Mouse (Mus musculus) frontal cortex, postnatal 10 days (tissue): ENCODE data around the gene Nrd1.

ENCODE experiments used
- DNase-seq, 2 experiments: peaks; one replicate each; pipeline ENCODE4 v3.0.0; 2022; ENCODE audit warnings: low spot score in 2 of 2, mixed read lengths in 1 of 2

Nrd1 gene

DNA sequence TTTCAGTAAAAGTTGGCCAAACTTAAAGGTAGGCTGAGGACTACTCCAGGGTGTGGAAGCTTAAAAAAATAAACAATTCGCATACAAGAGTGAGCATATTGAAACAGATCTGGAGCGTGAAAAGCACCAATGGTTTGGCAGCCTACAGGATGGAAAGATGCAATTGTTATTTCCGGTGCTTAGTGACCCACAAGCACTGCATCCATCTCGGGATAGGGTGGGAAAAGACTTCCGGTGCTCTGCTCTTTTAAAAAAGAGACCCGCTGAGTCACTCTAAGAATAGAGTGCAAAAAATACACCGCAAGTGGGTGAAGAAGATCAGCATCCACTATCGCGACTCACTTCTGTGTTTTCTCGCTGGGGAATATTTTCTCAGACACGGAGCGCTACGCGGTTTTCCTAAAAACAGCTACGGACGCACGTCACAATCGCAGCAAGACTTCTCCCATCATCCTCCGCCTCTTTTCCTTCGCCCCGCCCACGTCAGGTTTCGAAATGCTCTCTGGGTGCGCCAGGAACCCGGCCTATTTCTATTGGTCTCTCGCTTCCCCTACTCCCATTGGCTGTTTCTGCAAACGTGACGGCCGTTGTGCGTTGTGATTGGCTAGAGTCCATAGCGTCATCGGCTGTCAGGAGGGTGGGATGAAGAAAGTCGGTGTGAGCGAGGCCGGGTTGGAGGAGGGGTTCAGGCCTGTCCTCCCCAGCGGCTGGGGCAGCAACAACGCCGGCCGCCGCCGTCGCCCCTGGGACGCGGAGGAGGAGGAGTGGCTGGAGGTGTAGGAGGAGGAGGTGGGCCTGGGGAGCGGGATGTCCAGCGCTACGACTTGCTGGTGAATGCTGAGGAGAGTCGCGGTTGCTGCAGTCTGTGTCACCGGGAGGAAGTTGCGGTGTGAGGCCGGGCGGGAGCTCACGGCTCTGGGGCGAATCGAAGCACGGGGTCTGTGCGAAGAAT, at the start of gene Nrd1:
TSS of gene Nrd1 (plus strand) at position 657 of the 952 bp plus-strand sequence.
- peak; percentile 98 for DNase-seq

GRCm38 (mm10) chr4:108951663-108952062, 48.8 kb upstream of the Nrd1 start:
- DNase-seq, result no peak

- DNase-seq, result no peak
These were observed 40.8 kb upstream of the Nrd1 start for GRCm38 (mm10) chr4:108959696-108960095.

GRCm38 (mm10) chr4:108960619-108961460, 39.6 kb upstream of the Nrd1 start:
- no peak for DNase-seq

- no peak for DNase-seq
These were observed 37.4 kb upstream of the Nrd1 start for GRCm38 (mm10) chr4:108963017-108963416.

- no peak for DNase-seq
These were observed 30.9 kb upstream of the Nrd1 start for GRCm38 (mm10) chr4:108969517-108969916.

GRCm38 (mm10) chr4:108971054-108971453, 29.4 kb upstream of the Nrd1 start:
- DNase-seq, result no peak

DNA sequence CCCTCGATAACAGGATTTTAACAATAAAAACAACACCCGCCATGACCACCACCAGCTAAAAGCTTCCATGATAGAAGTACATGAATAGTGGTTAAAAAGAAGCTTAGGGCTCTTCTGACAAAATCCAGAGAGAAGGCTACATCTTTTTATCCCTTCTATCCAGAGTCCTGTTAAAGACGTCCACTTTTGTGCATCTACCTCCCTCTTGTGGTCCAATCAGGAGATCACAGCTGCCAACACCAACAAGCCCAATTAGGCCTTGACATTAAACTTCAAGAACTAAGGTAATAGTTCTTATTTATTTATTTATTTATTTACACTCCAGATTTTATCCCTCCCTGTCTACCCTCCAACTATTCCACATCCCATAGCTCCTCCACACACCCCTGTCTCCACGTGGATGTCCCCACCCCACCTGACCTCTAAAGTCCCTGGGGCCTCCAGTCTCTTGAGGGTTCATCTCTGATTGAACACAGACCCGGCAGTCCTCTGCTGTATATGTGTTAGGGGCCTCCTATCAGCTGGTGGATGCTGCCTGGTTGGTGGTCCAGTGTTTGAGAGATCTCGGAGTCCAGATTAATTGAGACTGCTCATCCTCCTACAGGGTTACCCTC, 23.9 kb upstream of the Nrd1 start:
- DNase-seq, result peak in 1 of 2 experiments; percentile 55

DNA sequence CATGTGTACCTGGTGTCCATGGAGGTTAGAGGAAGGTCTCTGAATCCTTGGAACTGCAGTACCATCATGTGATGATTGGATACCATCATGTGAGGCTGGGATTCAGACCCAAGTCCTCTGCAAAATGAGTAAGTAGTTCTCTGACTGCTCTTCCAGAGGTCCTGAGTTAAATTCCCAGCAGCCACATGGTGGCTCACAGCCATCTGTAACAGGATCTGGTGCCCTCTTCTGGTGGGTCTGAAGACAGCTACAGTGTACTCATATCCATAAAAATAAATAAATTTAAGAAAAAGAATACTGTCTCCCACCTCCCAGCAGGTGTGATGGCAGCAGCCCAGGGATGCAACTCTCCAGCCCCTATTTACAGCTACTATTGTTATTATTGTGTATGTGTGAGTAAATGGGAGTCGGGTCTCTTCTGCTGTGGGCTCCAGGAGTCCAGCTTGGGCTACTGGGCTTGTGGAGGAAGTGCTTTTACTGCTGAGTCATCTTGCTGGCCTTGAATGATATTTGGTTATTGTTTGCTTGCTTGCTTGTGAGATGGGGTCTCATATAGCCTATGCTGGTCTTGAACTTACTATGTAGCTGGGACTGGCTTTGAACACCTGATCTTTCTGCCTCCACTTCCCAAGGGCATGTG, 13.5 kb upstream of the Nrd1 start:
- DNase-seq, result no peak

- DNase-seq, result no peak
These were observed 13.0 kb upstream of the Nrd1 start for GRCm38 (mm10) chr4:108987473-108987842.

DNA sequence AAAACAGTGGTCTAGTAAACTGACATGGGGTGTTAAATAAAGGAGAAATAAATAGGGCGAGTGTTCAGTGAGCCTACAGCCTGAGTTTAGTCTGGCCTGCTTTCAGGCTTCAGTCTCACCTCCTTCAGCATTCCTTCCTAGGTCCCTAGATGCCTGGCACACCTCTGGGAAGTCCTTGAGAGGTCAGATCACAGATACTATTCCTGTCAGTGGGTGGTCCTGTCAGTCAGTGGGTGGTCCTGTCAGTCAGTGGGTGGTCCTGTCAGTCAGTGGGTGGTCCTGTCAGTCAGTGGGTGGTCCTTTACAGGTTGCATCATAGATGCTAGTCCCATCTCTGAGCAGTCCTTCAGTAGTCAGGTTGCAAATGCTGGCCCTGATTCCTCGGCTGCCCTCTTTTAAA, 11.0 kb upstream of the Nrd1 start:
- no peak for DNase-seq

DNA sequence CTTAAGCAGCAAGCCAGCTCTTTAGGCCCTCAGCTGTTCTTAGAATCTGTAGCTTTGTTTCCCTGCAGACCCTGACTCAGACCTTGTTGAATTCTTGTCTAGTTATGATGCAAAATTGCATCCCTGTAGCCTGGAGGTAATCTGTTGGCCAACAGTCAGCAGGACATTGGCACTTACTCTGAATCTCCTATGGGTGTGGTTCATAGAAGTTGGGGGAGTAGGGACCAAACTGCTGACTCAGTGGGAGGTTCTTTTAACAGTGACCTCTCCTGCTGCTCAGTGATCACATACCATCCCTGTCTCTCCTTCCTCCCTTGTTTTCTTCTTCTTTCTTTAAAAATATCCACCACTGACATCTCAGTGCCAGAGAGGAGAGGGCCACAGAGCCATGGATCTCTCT, 10.4 kb upstream of the Nrd1 start:
- DNase-seq, result no peak

- DNase-seq, result no peak
These were observed 9.9 kb upstream of the Nrd1 start for GRCm38 (mm10) chr4:108990571-108990970.

DNA sequence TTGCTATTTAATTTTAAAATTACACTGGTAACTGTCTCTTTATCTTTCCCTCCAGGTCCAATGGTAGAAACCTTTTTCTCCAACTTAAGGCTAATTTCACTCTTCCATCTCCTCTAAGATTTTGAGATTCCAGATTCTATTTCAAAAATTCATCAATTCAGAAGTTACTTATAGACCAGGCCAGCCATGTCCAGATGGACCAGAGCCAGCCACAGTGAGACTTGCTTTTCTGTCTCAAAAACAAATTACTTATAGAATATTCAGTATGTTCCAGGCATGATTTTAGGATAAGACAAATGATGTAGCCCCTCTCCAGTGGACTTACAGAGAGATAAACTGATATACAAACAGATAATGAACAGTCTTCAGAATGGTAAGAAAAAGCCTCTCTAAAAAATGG, 8.6 kb upstream of the Nrd1 start:
- no peak for DNase-seq

GRCm38 (mm10) chr4:108992978-108993377, 7.5 kb upstream of the Nrd1 start:
- no peak for DNase-seq

- no peak for DNase-seq
These were observed 506 bp downstream of the Nrd1 start for GRCm38 (mm10) chr4:109000961-109001360.

- DNase-seq, result no peak
These were observed 7.6 kb downstream of the Nrd1 start for GRCm38 (mm10) chr4:109008046-109008445.

GRCm38 (mm10) chr4:109014091-109014490, 13.6 kb downstream of the Nrd1 start:
- no peak for DNase-seq

DNA sequence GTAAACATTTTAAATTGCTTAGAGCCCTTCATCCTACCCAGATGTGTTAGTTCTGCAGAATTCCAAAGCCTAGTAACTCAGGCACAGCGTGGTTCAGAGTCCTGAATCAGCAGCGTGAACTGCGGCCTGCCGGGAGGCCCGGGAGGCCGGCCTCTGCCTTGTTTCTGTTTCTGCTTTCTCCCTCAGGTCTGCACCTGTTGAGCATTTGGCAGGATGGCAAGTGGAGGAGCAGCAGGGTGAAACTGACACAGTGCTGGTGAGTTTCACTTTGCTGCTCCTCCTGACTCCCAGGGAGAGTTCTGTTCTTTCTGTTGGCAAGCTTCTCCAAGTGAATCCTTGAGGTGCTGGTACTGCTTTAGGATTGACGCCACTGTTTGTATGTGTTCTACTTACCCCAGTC, 17.0 kb downstream of the Nrd1 start:
- DNase-seq, result no peak

DNA sequence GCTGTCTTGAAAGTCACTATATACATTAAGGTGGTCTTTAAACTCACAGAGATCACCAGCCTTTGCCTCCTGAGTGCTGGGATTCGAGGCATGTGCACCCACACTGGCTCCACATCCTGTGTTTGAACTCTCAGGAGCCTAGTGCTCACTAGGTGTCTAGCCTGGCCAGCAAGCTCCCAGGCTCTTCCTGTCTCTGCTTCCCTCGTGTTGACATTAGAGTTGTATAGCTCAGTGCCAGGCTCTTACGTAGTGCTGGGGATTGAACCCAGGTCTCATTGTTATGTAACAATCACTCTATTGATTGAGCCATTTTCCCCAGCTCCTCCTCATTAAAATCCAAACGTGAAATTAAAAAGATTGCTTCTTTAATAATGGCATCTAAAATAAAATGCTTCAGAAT, 18.8 kb downstream of the Nrd1 start:
- DNase-seq, result no peak

DNA sequence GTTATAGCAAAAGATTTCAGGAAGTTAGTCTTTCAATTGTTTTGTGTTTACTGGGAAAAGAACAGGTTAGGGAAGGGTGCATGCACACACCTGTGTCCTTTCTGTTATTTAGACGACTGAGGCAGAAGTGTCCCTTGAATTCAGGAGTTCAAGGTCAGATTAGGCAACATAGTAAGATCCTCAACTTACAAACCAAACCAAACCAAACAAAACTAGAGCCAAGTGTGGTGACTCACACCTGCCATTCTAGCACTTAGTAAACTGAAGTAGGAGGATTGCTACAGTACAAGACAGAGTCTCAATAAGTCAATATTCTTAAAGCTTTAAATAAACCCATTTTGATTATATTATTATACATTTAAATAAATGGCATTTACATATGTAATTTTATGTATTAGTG, 21.5 kb downstream of the Nrd1 start:
- DNase-seq, result no peak

DNA sequence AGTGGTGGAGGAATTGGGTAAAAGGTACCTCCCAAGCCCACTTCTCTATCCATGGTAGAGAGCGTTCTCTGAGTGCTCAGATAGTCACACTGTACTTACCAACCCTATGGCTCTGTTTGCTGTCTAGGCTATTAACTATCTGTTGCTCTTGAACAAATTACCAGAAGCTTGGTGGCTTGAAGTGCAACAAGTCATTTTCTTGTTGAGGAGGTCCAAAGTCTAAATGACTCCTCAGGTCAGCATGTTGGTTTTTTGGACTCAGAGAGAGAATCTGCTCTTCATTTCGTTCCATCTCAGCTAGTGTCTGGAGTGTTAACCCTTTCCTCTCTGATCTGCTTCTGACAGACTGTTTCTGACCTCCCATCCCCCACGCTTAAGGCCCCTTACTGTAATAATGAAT, 24.6 kb downstream of the Nrd1 start:
- no peak for DNase-seq
